Mouse (Mus musculus) intestine, postnatal 0 days (tissue): ENCODE results near the gene Tiprl. TPM values are rescaled to one million over a fixed set of nuclear protein-coding genes. Genes with fewer than 3 reads are reported as not detected.

ENCODE experiments used
- ATAC-seq: fragments of 200-750 bp; cut with Nextera tagmentation; 2 replicates; pipeline ENCODE4 v1.8.0; 2017; ENCODE audit warnings: mild to moderate bottlenecking, moderate TSS enrichment, moderate library complexity
- H3K27ac ChIP-seq: fragments of 300-500 bp; sonication (generic); 2 replicates; pipeline ENCODE4 v1.5.1; 2014; ENCODE audit warnings: mild to moderate bottlenecking, low read depth, low read length, moderate library complexity
- H3K27me3 ChIP-seq: fragments of 300-500 bp; sonication (generic); replicated peaks from 2 replicates; pipeline ENCODE4 v1.6.1; 2014; ENCODE audit warnings: low read length, mixed read lengths; ENCODE audit not compliant: control insufficient read depth, insufficient read depth
- H3K36me3 ChIP-seq: fragments of 300-500 bp; sonication (generic); 2 replicates; pipeline ENCODE4 v1.6.1; 2014; ENCODE audit warnings: mild to moderate bottlenecking, moderate library complexity; ENCODE audit not compliant: control insufficient read depth, insufficient read depth
- H3K4me1 ChIP-seq: fragments of 300-500 bp; sonication (generic); replicated peaks from 2 replicates; pipeline ENCODE4 v1.6.1; 2014; ENCODE audit warnings: antibody characterized with exemption, low read length, mixed read lengths; ENCODE audit not compliant: control insufficient read depth, insufficient read depth
- H3K4me2 ChIP-seq: fragments of 300-500 bp; sonication (generic); replicated peaks from 2 replicates; pipeline ENCODE4 v1.6.1; 2014; ENCODE audit warnings: low read depth, mild to moderate bottlenecking, moderate library complexity
- H3K4me3 ChIP-seq: fragments of 300-500 bp; sonication (generic); 2 replicates; pipeline ENCODE4 v1.5.1; 2014; ENCODE audit warnings: low read depth, low read length
- H3K9ac ChIP-seq: fragments of 300-500 bp; sonication (generic); 2 replicates; pipeline ENCODE4 v1.6.1; 2014; ENCODE audit warnings: mild to moderate bottlenecking, low read depth, low read length
- H3K9me3 ChIP-seq: fragments of 300-500 bp; sonication (generic); 2 replicates; pipeline ENCODE4 v1.6.1; 2016; ENCODE audit warnings: mixed run types; ENCODE audit not compliant: control insufficient read depth
- CTCF ChIP-seq: sonication (generic); IDR thresholded peaks from 2 replicates; pipeline ENCODE4 v1.5.1; 2016; ENCODE audit warnings: low read depth, mild to moderate bottlenecking, control low read depth, antibody characterized with exemption, moderate library complexity
- WGBS: fragments of 180-500 bp; shearing (Covaris S2); extraction: QIAGEN DNeasy Blood & Tissue Kit; methylation state at CpG from one replicate; pipeline ENCODE4 v1.1.7; 2014; 5-methylcytosine and 5-hydroxymethylcytosine counted together
- polyA plus RNA-seq: library from polyadenylated mRNA; unstranded; fragments of >200 nt; fragmentation: Nextera tagmentation; extraction: Ambion mirVana; gene quantifications from 2 replicates; pipeline ENCODE4 v1.2.1, GENCODE M21; 2015

Gene Tiprl
- polyA plus RNA-seq, 1 experiment from 2014 or later = 59.7 TPM

GRCm38 (mm10) chr1:165179321-165179720 lies 57.5 kb downstream of the Tiprl start:
- H3K4me3 ChIP-seq = no peak overlapping the region
- H3K27me3 ChIP-seq = no peaks in the 10 kb centered on the region
- no peaks in the 10 kb centered on the region for H3K4me1 ChIP-seq
- no peak for TF ChIP-seq CTCF
- no peak overlapping the region for H3K4me2 ChIP-seq
- H3K9me3 ChIP-seq = no peaks in the 10 kb centered on the region
- no peak overlapping the region for H3K9ac ChIP-seq
- H3K27ac ChIP-seq = no peak overlapping the region
- no peak for ATAC-seq
- H3K36me3 ChIP-seq = peaks cover 54% of the 10 kb centered on the region
- WGBS = 85% methylated on average over 5 of the region's 5 CpGs

- H3K27ac ChIP-seq = no peak overlapping the region
- peaks cover 52% of the 10 kb centered on the region for H3K36me3 ChIP-seq
- no peaks in the 10 kb centered on the region for H3K27me3 ChIP-seq
- no peak overlapping the region for H3K9ac ChIP-seq
- no peak for ATAC-seq
- TF ChIP-seq CTCF = no peak
- H3K4me3 ChIP-seq = no peak overlapping the region
- 63% methylated on average over 6 of the region's 6 CpGs for WGBS
- no peaks in the 10 kb centered on the region for H3K4me1 ChIP-seq
- H3K4me2 ChIP-seq = no peak overlapping the region
- no peaks in the 10 kb centered on the region for H3K9me3 ChIP-seq
Measured at GRCm38 (mm10) chr1:165178075-165178474, 58.7 kb downstream of the Tiprl start.

- 44% methylated on average over 6 of the region's 9 CpGs for WGBS
- ATAC-seq = peak; percentile 36; the same call in 1 of the 2 replicates
- no peaks in the 10 kb centered on the region for H3K27me3 ChIP-seq
Measured at GRCm38 (mm10) chr1:165174059-165174616, 62.7 kb downstream of the Tiprl start.

GRCm38 (mm10) chr1:165171277-165171676 lies 65.5 kb downstream of the Tiprl start:
- no peaks in the 10 kb centered on the region for H3K27me3 ChIP-seq
- no peak for TF ChIP-seq CTCF
- no peak overlapping the region for H3K9ac ChIP-seq
- no peak overlapping the region for H3K4me3 ChIP-seq
- no peaks in the 10 kb centered on the region for H3K4me1 ChIP-seq
- 90% methylated on average over 7 of the region's 8 CpGs for WGBS
- H3K27ac ChIP-seq = no peak overlapping the region
- H3K9me3 ChIP-seq = no peaks in the 10 kb centered on the region
- H3K4me2 ChIP-seq = no peak overlapping the region
- ATAC-seq = no peak
- peaks cover 7% of the 10 kb centered on the region; the same call in 1 of the 2 replicates for H3K36me3 ChIP-seq

More at GRCm38 (mm10) chr1:165174059-165174616, 62.7 kb downstream of the Tiprl start:
- Histone ChIP-seq H3K4me1 (no peaks in the 10 kb centered on the region), H3K36me3 (peaks cover 28% of the 10 kb centered on the region), H3K27ac (no peak overlapping the region), H3K4me2 (no peak overlapping the region), H3K9me3 (no peaks in the 10 kb centered on the region), H3K4me3 (no peak overlapping the region), H3K9ac (no peak overlapping the region)
- no peak for TF ChIP-seq CTCF

- ATAC-seq = no peak
Measured at GRCm38 (mm10) chr1:165170157-165170556, 66.6 kb downstream of the Tiprl start.

GRCm38 (mm10) chr1:165169462-165169861 lies 67.3 kb downstream of the Tiprl start:
- WGBS = 79% methylated on average over 3 of the region's 3 CpGs

More at GRCm38 (mm10) chr1:165170157-165170556, 66.6 kb downstream of the Tiprl start:
- H3K4me3 ChIP-seq = no peak overlapping the region
- TF ChIP-seq CTCF = no peak
- no peak overlapping the region for H3K4me2 ChIP-seq
- H3K9me3 ChIP-seq = no peaks in the 10 kb centered on the region
- H3K9ac ChIP-seq = no peak overlapping the region
- no peaks in the 10 kb centered on the region for H3K36me3 ChIP-seq
- WGBS = 69% methylated on average over 5 of the region's 5 CpGs
- no peaks in the 10 kb centered on the region for H3K4me1 ChIP-seq
- H3K27ac ChIP-seq = no peak overlapping the region
- no peaks in the 10 kb centered on the region for H3K27me3 ChIP-seq

More at GRCm38 (mm10) chr1:165169462-165169861, 67.3 kb downstream of the Tiprl start:
- H3K4me2 ChIP-seq = no peak overlapping the region
- H3K27me3 ChIP-seq = no peaks in the 10 kb centered on the region
- H3K36me3 ChIP-seq = no peaks in the 10 kb centered on the region
- H3K27ac ChIP-seq = no peak overlapping the region
- no peaks in the 10 kb centered on the region for H3K9me3 ChIP-seq
- TF ChIP-seq CTCF = no peak
- no peak overlapping the region for H3K4me3 ChIP-seq
- H3K4me1 ChIP-seq = no peaks in the 10 kb centered on the region
- H3K9ac ChIP-seq = no peak overlapping the region
- no peak for ATAC-seq
